Mouse (Mus musculus) CH12.LX (cell line): ENCODE data around the gene Olfr874. TPM values are rescaled to one million over a fixed set of nuclear protein-coding genes. Genes with fewer than 3 reads are reported as not detected.

Source experiments
- DNase-seq: peaks from one replicate; pipeline ENCODE4 v3.0.0-alpha.2; 2013; ENCODE audit errors: extremely low read depth
- H3K27ac ChIP-seq: 2 replicates; pipeline ENCODE4 v1.5.1; 2012; ENCODE audit warnings: low read depth, mild to moderate bottlenecking, control low read depth, moderate library complexity; ENCODE audit not compliant: insufficient read depth
- H3K27me3 ChIP-seq: replicated peaks from 2 replicates; pipeline ENCODE3; 2012; ENCODE audit warnings: inconsistent platforms
- H3K36me3 ChIP-seq, 2 experiments: replicated peaks in 1 of 2; 2 replicates each; pipeline versions ENCODE3 to v1.6.1; 2012; ENCODE audit warnings: inconsistent platforms in 1 of 2, low read length in 1 of 2, mild to moderate bottlenecking in 1 of 2, mixed read lengths in 1 of 2, moderate library complexity in 1 of 2; ENCODE audit not compliant: control insufficient read depth in 1 of 2, insufficient read depth in 1 of 2
- H3K4me1 ChIP-seq, 2 experiments: 2 replicates each; pipeline ENCODE4 v1.6.1; 2012; ENCODE audit warnings: inconsistent platforms in 1 of 2, moderate library complexity in 1 of 2; ENCODE audit not compliant: insufficient read depth in 2 of 2, control insufficient read depth in 1 of 2
- H3K4me2 ChIP-seq: 2 replicates; pipeline ENCODE4 v1.6.1; 2012; ENCODE audit warnings: low read depth, mild to moderate bottlenecking, control low read depth; ENCODE audit not compliant: poor library complexity, insufficient read depth, severe bottlenecking
- H3K4me3 ChIP-seq, 3 experiments: fragments of 150-350 bp in 1 of 3; sonication (generic) in 1 of 3; replicated peaks in 1 of 3; 2 replicates each; pipeline versions ENCODE3 to v1.5.1; 2011 to 2012; ENCODE audit warnings: low read depth in 2 of 3, low read length in 2 of 3, mild to moderate bottlenecking in 2 of 3, moderate library complexity in 2 of 3, control low read depth in 1 of 3, improper control_type of control experiment in 1 of 3, inconsistent platforms in 1 of 3, mixed read lengths in 1 of 3; ENCODE audit not compliant: poor library complexity in 1 of 3
- H3K79me2 ChIP-seq: replicated peaks from 2 replicates; pipeline ENCODE4 v1.6.1; 2012; ENCODE audit warnings: mild to moderate bottlenecking, moderate library complexity; ENCODE audit not compliant: control insufficient read depth, poor library complexity, insufficient read depth, severe bottlenecking; ENCODE audit errors: extremely low read depth
- H3K9ac ChIP-seq: 2 replicates; pipeline ENCODE4 v1.6.1; 2012; ENCODE audit warnings: low read depth, mild to moderate bottlenecking, control low read depth, moderate library complexity; ENCODE audit not compliant: insufficient read depth
- H3K9me3 ChIP-seq: replicated peaks from 2 replicates; pipeline ENCODE3; 2012; ENCODE audit warnings: low read length, inconsistent platforms, mixed read lengths
- BHLHE40 ChIP-seq: IDR thresholded peaks from 2 replicates; pipeline ENCODE4 v1.6.1; 2011; ENCODE audit warnings: mild to moderate bottlenecking, low read depth, low read length, improper control_type of control experiment
- CHD1 ChIP-seq: IDR thresholded peaks from 2 replicates; pipeline ENCODE4 v1.6.1; 2012; ENCODE audit warnings: low read depth, low read length, improper control_type of control experiment, inconsistent platforms
- CTCF ChIP-seq, 2 experiments: IDR thresholded peaks in 1 of 2; conservative IDR thresholded peaks in 1 of 2; 2 replicates each; pipeline ENCODE4 v1.5.1; 2011 to 2012; ENCODE audit warnings: low read depth in 2 of 2, low read length in 2 of 2, improper control_type of control experiment in 1 of 2, inconsistent platforms in 1 of 2, mild to moderate bottlenecking in 1 of 2, moderate library complexity in 1 of 2
- ELF1 ChIP-seq: IDR thresholded peaks from 2 replicates; pipeline ENCODE4 v1.6.1; 2014; ENCODE audit warnings: low read depth, mild to moderate bottlenecking, inconsistent platforms, low read length, improper control_type of control experiment
- EP300 ChIP-seq: IDR thresholded peaks from 2 replicates; pipeline ENCODE4 v1.6.1; 2011; ENCODE audit warnings: low read length, improper control_type of control experiment
- ETS1 ChIP-seq: conservative IDR thresholded peaks from 2 replicates; pipeline ENCODE4 v1.6.1; 2012; ENCODE audit warnings: low read depth, mild to moderate bottlenecking, inconsistent platforms, low read length, improper control_type of control experiment, moderate library complexity
- GABPA ChIP-seq: IDR thresholded peaks from 2 replicates; pipeline ENCODE4 v1.6.1; 2012; ENCODE audit warnings: low read depth, low read length, improper control_type of control experiment, inconsistent platforms; ENCODE audit not compliant: insufficient replicate concordance
- HCFC1 ChIP-seq: IDR thresholded peaks from 2 replicates; pipeline ENCODE4 v1.6.1; 2012; ENCODE audit warnings: low read depth, mild to moderate bottlenecking, inconsistent platforms, low read length, improper control_type of control experiment
- JUN ChIP-seq: IDR thresholded peaks from 2 replicates; pipeline ENCODE4 v1.6.1; 2011; ENCODE audit warnings: low read depth, mild to moderate bottlenecking, low read length, improper control_type of control experiment, moderate library complexity; ENCODE audit not compliant: insufficient read depth
- KAT2A ChIP-seq: IDR thresholded peaks from 2 replicates; pipeline ENCODE4 v1.6.1; 2012; ENCODE audit warnings: low read length, improper control_type of control experiment, inconsistent platforms; ENCODE audit not compliant: insufficient replicate concordance
- MAFK ChIP-seq: IDR thresholded peaks from 2 replicates; pipeline ENCODE4 v1.6.1; 2011; ENCODE audit warnings: low read length, improper control_type of control experiment; ENCODE audit not compliant: insufficient replicate concordance
- MAX ChIP-seq: IDR thresholded peaks from 2 replicates; pipeline ENCODE4 v1.6.1; 2011; ENCODE audit warnings: low read length, improper control_type of control experiment
- MAZ ChIP-seq: IDR thresholded peaks from 2 replicates; pipeline ENCODE4 v1.6.1; 2012; ENCODE audit warnings: low read depth, mild to moderate bottlenecking, inconsistent platforms, low read length, improper control_type of control experiment, moderate library complexity
- MYC ChIP-seq: IDR thresholded peaks from 2 replicates; pipeline ENCODE4 v1.6.1; 2011; ENCODE audit warnings: low read depth, mild to moderate bottlenecking, improper control_type of control experiment, low read length
- NELFE ChIP-seq: IDR thresholded peaks from 2 replicates; pipeline ENCODE4 v1.6.1; 2011; ENCODE audit warnings: low read depth, low read length, improper control_type of control experiment
- NRF1 ChIP-seq: IDR thresholded peaks from 2 replicates; pipeline ENCODE4 v1.6.1; 2014; ENCODE audit warnings: low read depth, mild to moderate bottlenecking, inconsistent platforms, low read length, improper control_type of control experiment, moderate library complexity
- POLR2A ChIP-seq: IDR thresholded peaks from 2 replicates; pipeline ENCODE4 v1.6.1; 2011; ENCODE audit warnings: low read depth, mild to moderate bottlenecking, improper control_type of control experiment, low read length
- POLR2AphosphoS2 ChIP-seq: IDR thresholded peaks from 2 replicates; pipeline ENCODE4 v1.6.1; 2011; ENCODE audit warnings: low read depth, low read length, improper control_type of control experiment
- RAD21 ChIP-seq: IDR thresholded peaks from 2 replicates; pipeline ENCODE4 v1.6.1; 2011; ENCODE audit warnings: low read depth, mild to moderate bottlenecking, low read length, improper control_type of control experiment, moderate library complexity
- RCOR1 ChIP-seq: conservative IDR thresholded peaks from 2 replicates; pipeline ENCODE4 v1.6.1; 2012; ENCODE audit warnings: low read depth, mild to moderate bottlenecking, inconsistent platforms, low read length, improper control_type of control experiment
- SIN3A ChIP-seq: IDR thresholded peaks from 2 replicates; pipeline ENCODE4 v1.6.1; 2012; ENCODE audit warnings: low read length, improper control_type of control experiment, inconsistent platforms
- SMC3 ChIP-seq: IDR thresholded peaks from 2 replicates; pipeline ENCODE4 v1.6.1; 2011; ENCODE audit warnings: low read depth, low read length, improper control_type of control experiment
- TBP ChIP-seq: conservative IDR thresholded peaks from 2 replicates; pipeline ENCODE4 v1.6.1; 2011; ENCODE audit warnings: low read depth, low read length, improper control_type of control experiment
- TCF12 ChIP-seq: IDR thresholded peaks from 2 replicates; pipeline ENCODE4 v1.6.1; 2014; ENCODE audit warnings: low read depth, mild to moderate bottlenecking, inconsistent platforms, low read length, improper control_type of control experiment
- USF2 ChIP-seq: conservative IDR thresholded peaks from 2 replicates; pipeline ENCODE4 v1.6.1; 2011; ENCODE audit warnings: low read depth, low read length, improper control_type of control experiment
- ZC3H11A ChIP-seq: IDR thresholded peaks from 2 replicates; pipeline ENCODE4 v1.6.1; 2012; ENCODE audit warnings: low read depth, mild to moderate bottlenecking, inconsistent platforms, low read length, improper control_type of control experiment
- ZKSCAN1 ChIP-seq: IDR thresholded peaks from 2 replicates; pipeline ENCODE4 v1.6.1; 2012; ENCODE audit warnings: low read depth, inconsistent platforms, low read length, improper control_type of control experiment, borderline replicate concordance
- ZNF384 ChIP-seq: IDR thresholded peaks from 2 replicates; pipeline ENCODE4 v1.6.1; 2012; ENCODE audit warnings: low read depth, low read length, improper control_type of control experiment, inconsistent platforms
- dilution Hi-C: fragments of 300-500 bp; cut with MboI; formaldehyde crosslinking; loops from 2 replicates; pipeline ENCODE4 v1.14.3; 2020; ENCODE audit warnings: low sequenced_read_pairs; ENCODE audit not compliant: extremely low pct_unique_long_range_greater_than_20kb, extremely low pct_ligation_motif_present
- in situ Hi-C: fragments of 300-500 bp; cut with MboI; formaldehyde crosslinking; loops from 3 replicates; pipeline ENCODE4 v1.14.3; 2019; ENCODE audit warnings: low sequenced_read_pairs, low pct_ligation_motif_present, low pct_unique_long_range_greater_than_20kb, mixed read lengths
- polyA plus RNA-seq: library from polyadenylated mRNA; unstranded; fragments of >175 nt; gene quantifications from 2 replicates; pipeline ENCODE4 v1.2.1, GENCODE M21; 2012; ENCODE audit warnings: low read depth; ENCODE audit not compliant: insufficient read length
- total RNA-seq, 2 experiments: library from RNA; depleted of rRNA; stranded (reverse); fragments of 300-350 nt in 1 of 2; fragments of >200 nt in 1 of 2; gene quantifications; 2 replicates each; pipeline ENCODE4 v1.2.3; 2012 to 2014

Gene Olfr874
- total and polyA plus RNA-seq, 3 experiments = not detected

- TF ChIP-seq BHLHE40 = no peak
- no peak for TF ChIP-seq TBP
- TF ChIP-seq ZNF384 = no peak
- no peak for TF ChIP-seq CTCF (conservative IDR thresholded peaks at IDR 0.05 in 1 of 2, IDR thresholded peaks at IDR 0.05 in 1 of 2; ENCODE audit: low read depth in 2 of 2, low read length in 2 of 2)
- TF ChIP-seq ETS1 = no peak
- TF ChIP-seq ZKSCAN1 = no peak
- no peak for TF ChIP-seq SIN3A
- TF ChIP-seq POLR2AphosphoS2 = no peak
- TF ChIP-seq SMC3 = no peak
- Histone ChIP-seq H3K36me3 (no peaks in the 10 kb centered on the region), H3K4me2 (no peak overlapping the region), H3K79me2 (no peaks in the 10 kb centered on the region), H3K27ac (no peak overlapping the region), H3K9ac (no peak overlapping the region), H3K27me3 (no peaks in the 10 kb centered on the region), H3K9me3 (no peaks in the 10 kb centered on the region), H3K4me1 (no peaks in the 10 kb centered on the region), H3K4me3 (no peak overlapping the region)
- dilution Hi-C loops = no loop called here
- in situ Hi-C loops = loop anchor here (25.0 kb wide), 1 partner anchor 167 kb away; no protein-coding TSS in a partner anchor
- no peak for DNase-seq
Measured at GRCm38 (mm10) chr9:37770661-37771060, 25.8 kb downstream of the Olfr874 start.

GRCm38 (mm10) chr9:37771759-37772158, 26.9 kb downstream of the Olfr874 start, which contains the start of gene Olfr875:
Olfr875 (plus strand) TSS chr9:37771857.
- DNase-seq = no peak
- dilution Hi-C loops = no loop called here

GRCm38 (mm10) chr9:37782766-37783260, 37.9 kb downstream of the Olfr874 start:
- Histone ChIP-seq H3K79me2 (no peaks in the 10 kb centered on the region), H3K9me3 (no peaks in the 10 kb centered on the region), H3K9ac (no peak overlapping the region), H3K4me1 (peaks cover 0 to 12% of the 10 kb centered on the region in 2 experiments; a peak in 2 of 4 replicates), H3K27me3 (no peaks in the 10 kb centered on the region), H3K36me3 (no peaks in the 10 kb centered on the region), H3K27ac (no peak overlapping the region), H3K4me3 (no peak overlapping the region), H3K4me2 (no peak overlapping the region)
- in situ Hi-C loops = no loop called here
- dilution Hi-C loops = no loop called here
- DNase-seq = peak; percentile 22
- TF ChIP-seq MAZ (no peak), TBP (no peak), EP300 (no peak), HCFC1 (no peak), RAD21 (no peak), MAX (no peak), NRF1 (no peak), USF2 (no peak), RCOR1 (no peak), GABPA (no peak), SMC3 (no peak), ZKSCAN1 (no peak), MAFK (no peak), JUN (no peak), POLR2A (no peak), ELF1 (no peak), TCF12 (no peak)

More at GRCm38 (mm10) chr9:37771759-37772158, 26.9 kb downstream of the Olfr874 start, which contains the start of gene Olfr875:
- H3K4me3 ChIP-seq = no peak within 1 kb of the TSS
- H3K4me2 ChIP-seq = no peak within 1 kb of the TSS
- H3K9me3 ChIP-seq = no peaks in the 10 kb centered on the region
- no peaks in the 10 kb centered on the region for H3K36me3 ChIP-seq
- H3K9ac ChIP-seq = no peak within 1 kb of the TSS
- H3K27ac ChIP-seq = no peak within 1 kb of the TSS
- H3K27me3 ChIP-seq = no peaks in the 10 kb centered on the region
- TF ChIP-seq NELFE (no peak), MAFK (no peak), POLR2A (no peak), KAT2A (no peak), CHD1 (no peak), MYC (no peak), RCOR1 (no peak), ZNF384 (no peak), MAZ (no peak), ZC3H11A (no peak)
- TF ChIP-seq, all 38 proteins: peak for 0
- Histone ChIP-seq H3K79me2 (no peaks in the 10 kb centered on the region), H3K4me1 (no peaks in the 10 kb centered on the region)
- in situ Hi-C loops = loop anchor here (25.0 kb wide), 1 partner anchor 166 kb away; no protein-coding TSS in a partner anchor
